8 mouse cellular contexts compared by ENCODE assay signal in the genomic region with DNA sequence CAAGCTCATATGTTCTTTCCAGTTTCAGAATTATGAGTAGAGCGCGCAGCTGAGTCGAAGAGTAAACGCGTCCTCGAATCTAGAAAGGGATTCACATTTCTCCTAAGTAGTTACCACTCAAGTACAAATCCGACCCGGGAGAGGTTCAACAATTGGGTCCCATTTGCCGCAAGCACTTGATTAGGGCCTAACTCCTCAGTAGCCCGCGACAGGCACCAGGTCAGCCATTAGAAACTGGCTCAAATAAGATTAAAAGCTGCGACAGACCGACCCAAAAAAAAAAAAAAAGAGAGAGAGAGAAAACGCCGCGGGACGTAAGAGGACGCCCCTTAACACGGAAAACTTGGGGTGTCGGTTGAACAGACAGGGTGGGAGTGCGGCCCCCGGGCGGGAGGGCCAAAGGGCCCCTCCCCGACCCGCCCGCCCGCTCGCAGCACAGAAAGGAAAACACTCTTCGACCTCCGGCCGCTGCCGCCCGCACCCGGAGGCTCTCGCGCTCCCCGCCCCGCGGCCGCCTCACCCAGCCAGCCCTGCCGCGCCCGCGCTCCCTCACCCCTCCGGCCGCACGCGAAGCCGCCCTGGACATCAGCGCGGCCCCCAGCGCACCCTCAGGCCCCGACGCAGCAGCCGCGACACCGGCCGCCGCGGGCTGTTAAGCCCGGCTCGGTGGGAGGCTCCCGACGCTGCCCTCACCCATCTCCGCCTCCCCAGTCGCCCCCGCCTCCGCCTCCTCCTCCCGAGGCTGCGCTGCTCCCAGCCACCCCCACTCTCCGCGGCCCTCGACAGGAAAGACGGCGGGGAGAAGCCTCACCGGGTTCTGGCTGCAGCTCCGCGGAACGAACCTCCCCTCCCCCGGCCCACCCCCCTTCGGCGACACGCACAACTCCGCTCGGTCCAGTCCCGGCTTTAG. TPM values are rescaled to one million over a fixed set of nuclear protein-coding genes. Genes with fewer than 3 reads are reported as not detected.
A peak's percentile ranks its signal among the peaks of the same experiment; 100 is the strongest.
DNase-seq lines count a peak whose midpoint lies in the region; ATAC-seq and TF ChIP-seq lines count a peak whose summit lies in the region.
"Not testable (repeated sequence)": the region's sequence is repeated elsewhere in the genome, so short reads cannot be mapped to it uniquely, and the experiment has no call there.

No protein-coding gene starts in this region.

- 1% methylated on average over 43 of the region's 86 CpGs for WGBS in hindbrain, embryonic 14.5 days

- peak overlapping the region; percentile 86 for H3K27ac ChIP-seq in hindbrain, embryonic 14.5 days
- H3K27ac ChIP-seq in left cerebral cortex, adult 2 months: peak overlapping the region; percentile 76

- not testable (repeated sequence) for ATAC-seq in hindbrain, embryonic 14.5 days (ENCODE audit: low FRiP score)
- peak; percentile 68 for ATAC-seq in megakaryocyte, adult 5-6 weeks (ENCODE audit: poor library complexity, severe bottlenecking)

- intact Hi-C loops in left cerebral cortex, adult 2 months (cut with DNase I): loop anchor here (1.0 to 2.0 kb wide), 2 partner anchors 33 to 76 kb away; a partner anchor contains a TSS

- not testable (repeated sequence) for H3K27me3 ChIP-seq in hindbrain, embryonic 14.5 days (ENCODE audit: control insufficient read depth, insufficient read depth, low read length)

- peak; percentile 47 for DNase-seq in NIH3T3 (ENCODE audit: low read depth)
- peak; percentile 69 to 74 for DNase-seq in cerebellum, postnatal 25 days
- peak; percentile 19 to 24 for DNase-seq in frontal cortex, postnatal 36 days (ENCODE audit: low spot score in 2 of 2)
- not testable (repeated sequence) for DNase-seq in hindbrain, embryonic 14.5 days (ENCODE audit: low spot score)
- peak; percentile 20 to 28 for DNase-seq in left cerebral cortex, adult 2 months (ENCODE audit: extremely low spot score in 1 of 2, low spot score in 2 of 2)
- DNase-seq in right cerebral cortex, adult 2 months (ENCODE audit: low spot score in 2 of 2): peak; percentile 18 to 29
- DNase-seq in urinary bladder, adult 18-20 months (ENCODE audit: low spot score in 2 of 2): peak; percentile 31 to 54

- H3K9me3 ChIP-seq in hindbrain, embryonic 14.5 days (ENCODE audit: control insufficient read depth, low read length): not testable (repeated sequence)

- H3K36me3 ChIP-seq in hindbrain, embryonic 14.5 days (replicated peaks; ENCODE audit: control insufficient read depth, insufficient read depth): not testable (repeated sequence)

- H3K4me2 ChIP-seq in hindbrain, embryonic 14.5 days (replicated peaks): peak overlapping the region; percentile 50

- H3K9ac ChIP-seq in hindbrain, embryonic 14.5 days: peak overlapping the region; percentile 71

- H3K4me3 ChIP-seq in hindbrain, embryonic 14.5 days (replicated peaks; ENCODE audit: low read length): peak overlapping the region; percentile 72
- H3K4me3 ChIP-seq in left cerebral cortex, adult 2 months: peak overlapping the region; percentile 78

- not testable (repeated sequence) for TF ChIP-seq CTCF in left cerebral cortex, adult 2 months (IDR thresholded peaks at IDR 0.05)

- peaks cover 19% of the 10 kb centered on the region for H3K4me1 ChIP-seq in hindbrain, embryonic 14.5 days (replicated peaks; ENCODE audit: control insufficient read depth, insufficient read depth, low read length)

RNA-seq across cellular contexts. Expression of a gene that starts 0.5 kb away (rescaled TPM):
- polyA plus RNA-seq in hindbrain, embryonic 14.5 days (2014; fragmentation: Nextera tagmentation; extraction: Ambion mirVana): 26.0 and 26.3 TPM in 2 replicates
- 10 to 100 TPM; 29.3 to 30.4 TPM for total RNA-seq in left cerebral cortex, adult 2 months (2021)
- total RNA-seq in megakaryocyte, adult 5-6 weeks (2015): 24.2 and 28.6 TPM in 2 replicates
- 17.2 and 19.2 TPM in 2 replicates for total RNA-seq in megakaryocyte, adult 5-6 weeks (2017)

RNA-seq across cellular contexts. Expression of a gene that starts 32.9 kb away (rescaled TPM):
- polyA plus RNA-seq in hindbrain, embryonic 14.5 days (2014; fragmentation: Nextera tagmentation; extraction: Ambion mirVana): 46.3 and 55.3 TPM in 2 replicates
- total RNA-seq in left cerebral cortex, adult 2 months (2021): 10 to 100 TPM; 54.8 to 60.5 TPM
- total RNA-seq in megakaryocyte, adult 5-6 weeks (2015): 37.7 and 39.6 TPM in 2 replicates
- total RNA-seq in megakaryocyte, adult 5-6 weeks (2017): 73.0 and 82.4 TPM in 2 replicates
